Mouse (Mus musculus) myocyte (in vitro differentiated cells): ENCODE results near the gene Eme2.

Experiments used
- CEBPB ChIP-seq: IDR thresholded peaks from 2 replicates; pipeline ENCODE4 v1.6.1; 2011; ENCODE audit warnings: mild to moderate bottlenecking, moderate library complexity; ENCODE audit not compliant: poor library complexity, insufficient read depth, severe bottlenecking
- MAX ChIP-seq: IDR thresholded peaks from one replicate; pipeline ENCODE4 v1.6.1; 2011; ENCODE audit warnings: low read depth, mild to moderate bottlenecking, control low read depth
- MYOD1 ChIP-seq, 3 experiments: IDR thresholded peaks; one replicate each; pipeline ENCODE4 v1.6.1; 2011; ENCODE audit warnings: control low read depth in 2 of 3, low read depth in 2 of 3, mild to moderate bottlenecking in 2 of 3, moderate library complexity in 1 of 3; ENCODE audit not compliant: insufficient read length in 2 of 3, control insufficient read depth in 1 of 3
- MYOG ChIP-seq, 3 experiments: IDR thresholded peaks; one replicate each; pipeline ENCODE4 v1.6.1; 2011; ENCODE audit warnings: control low read depth in 2 of 3, low read depth in 2 of 3, mild to moderate bottlenecking in 2 of 3; ENCODE audit not compliant: insufficient read length in 2 of 3, control insufficient read depth in 1 of 3, insufficient read depth in 1 of 3
- POLR2A ChIP-seq: IDR thresholded peaks from one replicate; pipeline ENCODE4 v1.6.1; 2011; ENCODE audit warnings: low read depth, mild to moderate bottlenecking, control low read depth, moderate library complexity; ENCODE audit not compliant: insufficient read length
- REST ChIP-seq: IDR thresholded peaks from one replicate; pipeline ENCODE4 v1.6.1; 2011; ENCODE audit warnings: mild to moderate bottlenecking, control low read depth, moderate library complexity; ENCODE audit not compliant: insufficient read depth, insufficient read length
- SRF ChIP-seq: IDR thresholded peaks from one replicate; pipeline ENCODE4 v1.6.1; 2011; ENCODE audit warnings: low read depth; ENCODE audit not compliant: control insufficient read depth, insufficient read length
- TCF12 ChIP-seq: IDR thresholded peaks from one replicate; pipeline ENCODE4 v1.6.1; 2011; ENCODE audit warnings: mild to moderate bottlenecking, control low read depth; ENCODE audit not compliant: poor library complexity, insufficient read depth, severe bottlenecking
- USF1 ChIP-seq: IDR thresholded peaks from one replicate; pipeline ENCODE4 v1.6.1; 2011; ENCODE audit warnings: low read depth, mild to moderate bottlenecking, control low read depth, moderate library complexity

DNA sequence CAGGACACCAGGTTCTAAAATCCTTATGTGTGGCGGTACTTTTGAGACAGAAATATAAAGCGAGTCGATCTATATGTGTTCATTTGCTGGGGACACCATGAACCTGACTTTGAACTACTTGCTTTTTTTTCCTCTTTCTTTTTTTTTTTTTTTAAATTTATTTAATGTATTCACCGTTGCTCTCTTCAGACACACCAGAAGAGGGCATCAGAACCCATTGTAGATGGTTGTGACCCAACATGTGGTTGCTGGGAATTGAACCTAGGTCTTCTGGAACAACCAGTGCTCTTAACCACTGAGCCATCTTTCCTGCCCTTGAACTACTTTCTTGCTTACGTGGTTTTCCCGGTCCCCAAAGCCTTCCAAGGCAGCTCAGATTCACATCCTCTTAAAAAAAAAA, 42.4 kb upstream of the Eme2 start:
- TF ChIP-seq USF1 (no peak), POLR2A (no peak), MAX (no peak), SRF (no peak), MYOD1 (IDR thresholded peaks at IDR 0.05; ENCODE audit: control insufficient read depth in 1 of 3, insufficient read length in 2 of 3, low read depth in 2 of 3) (no peak), MYOG (IDR thresholded peaks at IDR 0.05; ENCODE audit: control insufficient read depth in 1 of 3, insufficient read depth in 1 of 3, insufficient read length in 2 of 3, low read depth in 2 of 3) (no peak), REST (no peak), TCF12 (no peak), CEBPB (no peak)
